Mouse (Mus musculus) midbrain, embryonic 10.5 days (tissue): ENCODE measurements at regions not wholly inside any gene's neighbourhood (a gene's known extent, or its start where the extent isn't known, plus 50 kb on each side); places are given as distances from the start of the nearest gene placed in this dataset.

Experiments
- DNase-seq: peaks from one replicate; pipeline ENCODE4 v3.0.0-alpha.2; 2017; ENCODE audit warnings: low spot score
- H3K27ac ChIP-seq: fragments of 300-500 bp; sonication (generic); replicated peaks from 2 replicates; pipeline ENCODE4 v1.5.1; 2016; ENCODE audit warnings: mild to moderate bottlenecking
- H3K27me3 ChIP-seq: fragments of 300-500 bp; sonication (generic); 2 replicates; pipeline ENCODE4 v1.6.1; 2016; ENCODE audit warnings: low read depth, mild to moderate bottlenecking; ENCODE audit not compliant: poor library complexity, severe bottlenecking
- H3K36me3 ChIP-seq: fragments of 300-500 bp; sonication (generic); 2 replicates; pipeline ENCODE4 v1.6.1; 2016; ENCODE audit warnings: mild to moderate bottlenecking, moderate library complexity
- H3K4me1 ChIP-seq: fragments of 300-500 bp; sonication (generic); 2 replicates; pipeline ENCODE4 v1.6.1; 2016
- H3K4me3 ChIP-seq: fragments of 300-500 bp; sonication (generic); 2 replicates; pipeline ENCODE4 v1.5.1; 2016; ENCODE audit warnings: mild to moderate bottlenecking, moderate library complexity
- H3K9me3 ChIP-seq: fragments of 300-500 bp; sonication (generic); replicated peaks from 2 replicates; pipeline ENCODE4 v1.6.1; 2016; ENCODE audit warnings: mild to moderate bottlenecking
- WGBS: fragments of 180-500 bp; shearing (Covaris S2); methylation state at CpG from one replicate; pipeline ENCODE4 v1.1.7; 2016; 5-methylcytosine and 5-hydroxymethylcytosine counted together

GRCm38 (mm10) chrX:107477066-107477465, 73.9 kb upstream of the Itm2a start:
- 20% methylated on average over 5 of the region's 5 CpGs for whole genome bisulfite sequencing
- no peaks in the 10 kb centered on the region for H3K9me3 ChIP-seq
- peak; percentile 23 for DNase-seq

GRCm38 (mm10) chrX:107469242-107469641, 66.1 kb upstream of the Itm2a start:
- no peaks in the 10 kb centered on the region for H3K27me3 ChIP-seq
- WGBS: 81% methylated on average over 3 of the region's 3 CpGs
- DNase-seq: no peak
- no peaks in the 10 kb centered on the region for H3K4me1 ChIP-seq
- H3K4me3 ChIP-seq: no peak overlapping the region
- no peak overlapping the region for H3K27ac ChIP-seq
- H3K9me3 ChIP-seq: no peaks in the 10 kb centered on the region
- H3K36me3 ChIP-seq: no peaks in the 10 kb centered on the region

More at GRCm38 (mm10) chrX:107477066-107477465, 73.9 kb upstream of the Itm2a start:
- Histone ChIP-seq H3K27me3 (no peaks in the 10 kb centered on the region), H3K27ac (no peak overlapping the region), H3K4me1 (no peaks in the 10 kb centered on the region), H3K4me3 (no peak overlapping the region), H3K36me3 (no peaks in the 10 kb centered on the region)
